Mouse (Mus musculus) heart, adult 9 months (tissue): ENCODE data around the gene Eif3i.

ENCODE experiments used
- DNase-seq, 2 experiments: peaks; one replicate each; pipeline ENCODE4 v3.0.0; 2022; ENCODE audit warnings: low spot score in 2 of 2

Eif3i gene

GRCm38 (mm10) chr4:129600233-129601158 lies at the start of gene Eif3i, which contains the start of gene Tmem234:
Gene Eif3i (minus strand): TSS chr4:129600648.
Gene Tmem234 (plus strand): TSS chr4:129600668.
- DNase-seq, result peak; percentile 86 to 91

- DNase-seq, result no peak
These were observed 48.2 kb upstream of the Eif3i start for GRCm38 (mm10) chr4:129648656-129649055.

GRCm38 (mm10) chr4:129645204-129645603 lies 44.8 kb upstream of the Eif3i start:
- DNase-seq, result no peak

- no peak for DNase-seq
These were observed 41.3 kb upstream of the Eif3i start for GRCm38 (mm10) chr4:129641756-129642155.

DNA sequence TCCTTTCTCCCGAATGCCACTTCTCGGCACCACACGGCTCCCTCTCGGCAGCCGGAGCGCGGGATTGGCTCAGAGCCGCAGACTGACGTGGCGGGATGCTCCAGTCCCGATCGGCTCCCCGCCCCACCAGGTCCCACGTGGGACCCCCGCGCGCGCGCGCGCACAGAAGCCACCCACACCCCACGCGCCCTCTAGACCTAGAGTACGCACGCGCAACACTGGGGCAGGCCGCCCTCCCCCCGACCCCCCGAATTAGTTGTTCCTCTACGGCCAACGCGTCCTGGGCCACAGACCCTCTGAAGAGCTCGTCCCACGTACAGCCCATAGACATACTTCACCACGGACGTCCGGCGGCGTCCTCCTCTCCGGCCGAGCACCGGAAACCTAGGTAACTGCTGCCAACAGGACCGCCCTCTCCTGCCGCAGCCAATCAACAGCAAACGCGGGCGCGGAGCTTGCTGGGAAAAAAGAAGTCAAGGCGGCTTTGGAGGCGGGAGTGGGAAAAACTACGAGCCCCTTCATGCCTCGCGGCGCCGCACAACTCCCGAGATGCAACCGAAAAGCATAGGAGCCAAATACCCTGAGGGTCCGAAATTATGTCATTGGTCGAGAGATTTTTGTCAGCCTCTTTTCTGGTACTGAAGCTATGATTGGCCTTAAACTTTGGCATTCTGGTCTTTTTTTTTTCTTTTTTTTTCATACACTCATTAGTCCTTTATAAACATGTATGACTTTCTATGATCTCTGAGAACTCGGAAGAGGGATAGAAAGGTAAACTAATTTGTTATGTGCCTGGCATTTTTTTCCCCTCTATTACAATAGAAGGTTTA lies 40.4 kb upstream of the Eif3i start, which contains the start of gene Txlna:
Gene Txlna, minus strand, starts transcription at position 428 of the 830 bp plus-strand sequence.
- DNase-seq, result peak; percentile 97

DNA sequence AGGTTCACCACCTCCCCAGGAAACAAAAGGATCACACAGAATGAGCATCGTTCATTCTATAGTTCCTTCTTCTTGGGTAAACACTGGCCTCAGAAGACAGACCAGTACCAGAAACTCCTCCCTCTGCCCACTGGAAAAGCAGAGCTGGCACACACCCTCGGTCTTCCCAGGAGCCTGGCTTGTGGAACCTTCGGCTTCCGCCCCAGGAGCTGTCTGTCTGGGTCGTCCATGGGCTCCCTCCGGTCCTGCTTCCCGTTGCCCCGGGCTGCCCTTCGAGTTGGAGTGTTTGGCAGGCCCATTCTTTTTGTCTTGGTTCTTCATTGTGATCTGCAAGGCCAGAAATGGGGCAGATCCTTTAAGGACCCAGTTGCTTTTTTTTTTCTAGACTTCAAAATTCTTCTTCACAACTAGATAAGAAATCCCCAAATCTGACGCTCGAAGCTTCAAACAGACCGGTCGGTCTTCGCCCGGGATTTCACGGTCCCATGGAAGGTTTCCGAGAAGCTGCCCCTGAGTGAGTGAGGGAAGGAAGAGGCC lies 39.7 kb upstream of the Eif3i start:
- DNase-seq, result peak in 1 of 2 experiments; percentile 37

DNA sequence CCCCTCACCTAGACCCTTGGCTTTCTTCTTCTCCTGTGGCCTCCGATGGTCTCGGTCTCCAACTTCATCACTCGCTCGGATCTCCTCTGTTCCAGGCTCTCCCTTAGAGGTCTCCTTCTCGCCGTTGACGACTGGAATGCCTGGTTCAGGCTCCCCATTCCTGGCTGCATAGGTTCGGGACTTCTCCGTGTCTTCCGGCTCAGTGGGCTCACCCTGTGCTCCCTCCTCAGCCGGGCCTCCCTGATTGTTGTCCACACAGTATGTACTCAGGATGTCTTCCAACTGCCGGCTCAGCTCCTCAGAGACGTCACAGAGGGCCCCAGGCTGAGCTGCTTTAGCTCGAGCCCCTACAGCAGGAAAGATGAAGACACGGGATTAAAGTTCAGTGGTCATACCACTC lies 38.8 kb upstream of the Eif3i start:
- DNase-seq, result no peak

- DNase-seq, result no peak
These were observed 33.4 kb upstream of the Eif3i start for GRCm38 (mm10) chr4:129633852-129634251.

GRCm38 (mm10) chr4:129631867-129632266 lies 31.4 kb upstream of the Eif3i start:
- DNase-seq, result no peak

GRCm38 (mm10) chr4:129630944-129631343 lies 30.5 kb upstream of the Eif3i start:
- DNase-seq, result no peak

- DNase-seq, result no peak
These were observed 25.6 kb upstream of the Eif3i start for GRCm38 (mm10) chr4:129626035-129626434.

DNA sequence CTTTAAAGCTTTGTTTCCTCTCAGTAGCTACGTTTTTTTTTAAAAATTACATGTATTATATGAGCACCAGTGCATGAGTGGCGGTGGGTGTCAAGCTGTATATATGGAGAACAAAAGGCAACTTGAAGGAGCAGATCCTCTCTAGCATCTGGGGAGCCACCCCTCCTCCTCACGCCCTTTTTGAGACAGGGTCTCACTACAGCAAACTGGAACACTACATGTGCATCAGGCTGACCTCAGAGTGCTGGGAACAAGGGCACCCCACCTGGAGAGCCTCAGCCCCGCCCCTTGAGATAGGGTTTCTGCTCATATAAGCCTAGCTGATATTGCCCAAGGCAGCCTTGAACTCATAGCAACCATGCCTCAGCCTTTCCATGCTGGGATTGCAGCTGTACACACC lies 25.0 kb upstream of the Eif3i start:
- DNase-seq, result no peak

DNA sequence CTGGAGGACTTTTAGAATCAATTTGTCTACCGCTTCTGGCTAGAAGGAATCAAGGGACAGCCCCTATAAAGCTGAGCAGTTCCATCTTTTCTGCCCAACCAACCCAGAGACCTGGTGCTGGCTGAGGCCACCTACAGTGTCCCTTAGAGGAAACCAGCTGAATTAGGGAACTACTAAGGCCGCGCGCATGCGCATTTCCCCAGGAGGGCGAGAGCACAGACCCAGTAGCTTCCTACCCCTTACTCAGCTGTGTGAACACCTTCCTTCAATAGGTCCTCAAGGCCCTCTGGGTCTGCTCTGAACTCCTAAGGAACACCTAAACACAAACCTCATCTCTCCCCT lies 24.6 kb upstream of the Eif3i start:
- DNase-seq, result peak in 1 of 2 experiments; percentile 65

GRCm38 (mm10) chr4:129624281-129625028 lies 24.0 kb upstream of the Eif3i start:
- DNase-seq, result peak; percentile 89 to 94

DNA sequence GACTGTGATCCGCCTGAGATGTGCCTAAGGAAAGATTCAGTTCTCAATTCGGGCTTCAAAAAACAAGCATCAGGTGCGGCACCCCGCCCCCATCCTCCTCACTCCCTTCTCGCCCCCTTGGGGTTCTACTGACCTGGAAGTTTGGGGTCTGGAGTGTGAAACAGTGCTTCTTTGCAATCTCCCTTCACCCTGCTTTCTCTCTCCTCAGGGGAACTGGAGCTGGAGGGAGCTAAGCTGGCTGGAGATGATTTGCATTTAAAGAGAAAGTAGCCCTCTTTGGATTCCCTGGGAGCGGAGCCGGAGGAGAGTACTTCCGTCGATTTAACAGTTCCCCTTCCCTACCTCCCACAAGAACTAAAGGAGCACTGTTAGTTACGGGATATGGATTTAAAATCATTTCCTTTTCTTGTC lies 23.2 kb upstream of the Eif3i start, which contains the start of gene Ccdc28b:
Gene Ccdc28b, minus strand, starts transcription at position 267 of the 411 bp plus-strand sequence.
- peak; percentile 69 to 80 for DNase-seq

DNA sequence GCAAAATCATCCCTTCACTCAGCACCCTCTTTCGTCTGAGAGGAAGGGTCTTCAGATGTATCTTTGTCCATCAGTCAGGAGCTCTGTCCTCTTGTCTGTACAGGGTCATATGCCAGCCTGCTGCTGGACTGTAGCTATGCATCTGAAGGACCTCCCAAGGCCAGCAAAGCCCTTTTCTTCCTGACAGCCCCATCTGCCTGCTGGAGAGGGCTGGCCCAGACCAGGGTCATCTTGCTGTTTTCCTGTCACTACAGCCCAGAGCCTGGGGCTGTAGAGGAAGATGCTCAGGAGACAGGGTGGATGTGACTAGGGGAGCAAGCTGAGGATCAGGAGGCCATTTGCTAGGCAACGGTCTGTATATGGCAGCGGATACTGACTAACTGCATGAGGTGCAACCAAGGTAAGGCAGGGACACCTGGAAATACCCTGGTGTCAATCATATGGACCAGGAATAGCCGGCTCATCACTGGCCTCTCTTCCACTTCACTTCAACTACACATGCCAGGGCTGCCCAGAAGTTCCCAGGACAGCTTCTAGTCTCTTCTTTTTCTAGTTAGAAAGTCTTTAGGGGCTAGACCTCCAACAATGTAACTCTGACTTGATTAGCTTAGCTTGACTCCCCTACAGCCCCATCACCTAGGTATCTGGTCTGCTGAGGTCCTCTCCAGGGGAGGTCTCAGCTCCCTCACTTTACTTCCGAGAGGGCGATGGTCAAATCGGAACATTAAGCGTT lies 22.5 kb upstream of the Eif3i start:
- no peak for DNase-seq

- DNase-seq, result no peak
These were observed 21.8 kb upstream of the Eif3i start for GRCm38 (mm10) chr4:129622120-129622802.

- DNase-seq, result peak; percentile 77 to 82
These were observed 20.9 kb upstream of the Eif3i start for GRCm38 (mm10) chr4:129621283-129621841.

GRCm38 (mm10) chr4:129620419-129621282 lies 20.2 kb upstream of the Eif3i start:
- DNase-seq, result no peak
